Mouse (Mus musculus) small intestine, adult 2 months (tissue): ENCODE measurements around the gene Gm21860. TPM values are rescaled to one million over a fixed set of nuclear protein-coding genes. Genes with fewer than 3 reads are reported as not detected.
A peak's percentile ranks its signal among the peaks of the same experiment; 100 is the strongest.
"Not testable (repeated sequence)": the region's sequence is repeated elsewhere in the genome, so short reads cannot be mapped to it uniquely, and the experiment has no call there.

Source experiments
- H3K27ac ChIP-seq: fragments of 200-500 bp; 2 replicates; pipeline ENCODE4 v1.5.1; 2012; ENCODE audit warnings: low read depth, low read length, control low read depth, inconsistent platforms; ENCODE audit not compliant: insufficient read depth
- H3K27me3 ChIP-seq: fragments of 200-500 bp; 2 replicates; pipeline ENCODE4 v1.6.1; 2012; ENCODE audit warnings: mild to moderate bottlenecking, moderate library complexity, low read length, inconsistent platforms; ENCODE audit not compliant: control insufficient read depth, insufficient read depth
- H3K36me3 ChIP-seq: fragments of 200-500 bp; 2 replicates; pipeline ENCODE4 v1.6.1; 2012; ENCODE audit warnings: mild to moderate bottlenecking, low read length, control low read depth, inconsistent platforms; ENCODE audit not compliant: control insufficient read depth, insufficient read depth
- H3K4me1 ChIP-seq: fragments of 200-500 bp; 2 replicates; pipeline ENCODE4 v1.6.1; 2012; ENCODE audit warnings: low read length, inconsistent platforms, mixed read lengths; ENCODE audit not compliant: control insufficient read depth, insufficient read depth, insufficient read length
- H3K4me3 ChIP-seq: fragments of 200-500 bp; 2 replicates; pipeline ENCODE4 v1.5.1; 2012; ENCODE audit warnings: low read depth, mild to moderate bottlenecking, control low read depth, inconsistent platforms, low read length, moderate library complexity
- CTCF ChIP-seq: fragments of 200-500 bp; IDR thresholded peaks from 2 replicates; pipeline ENCODE4 v1.5.1; 2012; ENCODE audit warnings: low read depth, mild to moderate bottlenecking, control low read depth, inconsistent platforms, low read length, moderate library complexity, mixed read lengths; ENCODE audit not compliant: insufficient replicate concordance, insufficient read length; ENCODE audit errors: extremely low read depth
- POLR2A ChIP-seq: fragments of 200-500 bp; IDR thresholded peaks from 2 replicates; pipeline ENCODE4 v1.6.1; 2012; ENCODE audit warnings: low read depth, mild to moderate bottlenecking, control low read depth, inconsistent platforms, low read length, moderate library complexity
- WGBS: fragments of 180-500 bp; shearing (Covaris S2); methylation state at CpG from one replicate; pipeline ENCODE4 v1.1.7; 2018; 5-methylcytosine and 5-hydroxymethylcytosine counted together
- polyA plus RNA-seq: library from polyadenylated mRNA; depleted of rRNA; stranded (reverse); fragments of >200 nt; gene quantifications from 2 replicates; pipeline ENCODE4 v1.2.3, GENCODE M21; 2012; rRNA removed

Gene Gm21860
- polyA plus RNA-seq: not detected in 2 replicates

DNA sequence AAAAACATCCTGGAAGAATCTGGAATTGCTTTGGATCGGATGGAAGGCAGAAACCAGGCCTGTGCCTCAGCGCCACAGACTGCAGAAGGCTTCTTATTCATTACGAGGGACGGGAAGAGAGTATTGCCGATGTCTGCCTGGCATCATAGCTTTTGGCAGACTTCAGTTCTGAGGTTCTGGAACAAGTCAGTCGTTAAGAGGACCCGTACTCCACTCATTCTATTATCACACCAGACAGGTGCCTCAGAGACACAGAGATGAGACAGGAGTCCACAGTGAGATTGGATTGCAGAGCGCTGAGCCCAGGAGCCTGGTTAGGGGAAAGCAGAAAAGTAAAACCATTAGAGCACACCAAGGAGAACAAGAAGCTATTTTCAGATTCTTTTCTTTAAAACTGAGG, at the start of gene Gm21860:
Gm21860 (minus strand) TSS at position 101 of the 400 bp plus-strand sequence.
- not testable (repeated sequence) for H3K27ac ChIP-seq, H3K27me3 ChIP-seq, H3K4me1 ChIP-seq, H3K36me3 ChIP-seq, H3K4me3 ChIP-seq
- no CpG with 5 or more reads among the region's 8 CpGs for WGBS

GRCm38 (mm10) chrY:90784438-90784837, 29.8 kb upstream of the Gm21860 start, which contains the start of gene Gm47283:
TSS of gene Gm47283 (plus strand) at chrY:90784738.
- not testable (repeated sequence) for H3K27ac ChIP-seq, H3K36me3 ChIP-seq, H3K4me1 ChIP-seq, H3K27me3 ChIP-seq, H3K4me3 ChIP-seq
- WGBS: no CpG with 5 or more reads among the region's 48 CpGs

DNA sequence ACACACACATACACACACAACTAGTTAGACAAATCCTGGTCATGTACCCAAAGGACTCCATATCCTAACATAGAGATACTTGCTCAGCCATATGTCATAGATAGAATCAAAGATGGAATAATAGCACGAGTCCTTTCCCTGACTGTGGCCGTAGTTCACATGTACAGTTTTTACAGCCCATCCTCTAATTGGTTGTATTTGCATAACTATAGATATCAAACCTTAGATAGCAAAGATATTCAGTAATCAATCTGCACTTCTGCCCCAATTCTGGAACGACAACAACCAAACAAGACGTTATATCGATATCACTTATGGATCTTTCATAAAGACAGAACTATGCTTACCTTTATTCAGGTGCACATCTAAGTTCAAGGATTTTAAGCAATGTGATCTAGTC, 9.4 kb downstream of the Gm21860 start:
- not testable (repeated sequence) for H3K4me3 ChIP-seq, H3K4me1 ChIP-seq, H3K27me3 ChIP-seq, H3K27ac ChIP-seq, H3K36me3 ChIP-seq
- 91% methylated on average over 5 of the region's 5 CpGs for WGBS

DNA sequence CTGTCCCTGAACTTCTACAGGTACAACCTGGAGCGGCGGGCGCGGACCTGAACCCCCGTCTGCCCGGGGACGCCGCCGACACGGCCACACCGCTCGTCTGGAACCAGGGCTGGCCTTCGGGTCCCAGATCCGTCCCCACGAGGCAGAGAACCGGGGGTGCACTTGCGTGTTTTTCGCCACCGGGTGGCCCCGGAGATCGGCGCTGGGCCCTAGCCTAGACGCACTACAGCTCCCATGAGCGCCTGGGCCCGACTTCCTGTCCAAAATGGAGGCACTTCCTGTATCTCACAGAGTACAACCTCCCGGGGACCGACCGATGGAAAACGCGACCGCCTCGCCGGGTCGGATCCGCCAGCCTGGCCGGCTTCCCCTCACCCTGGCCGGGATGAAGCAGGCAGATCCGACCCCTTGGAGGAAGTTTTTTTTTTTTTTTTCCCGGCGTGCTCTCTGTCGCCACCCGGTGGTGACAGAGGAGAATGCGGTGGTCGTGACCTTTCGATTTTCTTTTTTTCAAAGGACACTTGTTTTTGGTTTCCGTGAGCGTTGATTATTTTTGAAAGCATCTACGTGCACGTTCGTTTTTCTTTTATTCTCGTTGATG, 10.1 kb downstream of the Gm21860 start:
- 72% methylated on average over 51 of the region's 51 CpGs for WGBS

DNA sequence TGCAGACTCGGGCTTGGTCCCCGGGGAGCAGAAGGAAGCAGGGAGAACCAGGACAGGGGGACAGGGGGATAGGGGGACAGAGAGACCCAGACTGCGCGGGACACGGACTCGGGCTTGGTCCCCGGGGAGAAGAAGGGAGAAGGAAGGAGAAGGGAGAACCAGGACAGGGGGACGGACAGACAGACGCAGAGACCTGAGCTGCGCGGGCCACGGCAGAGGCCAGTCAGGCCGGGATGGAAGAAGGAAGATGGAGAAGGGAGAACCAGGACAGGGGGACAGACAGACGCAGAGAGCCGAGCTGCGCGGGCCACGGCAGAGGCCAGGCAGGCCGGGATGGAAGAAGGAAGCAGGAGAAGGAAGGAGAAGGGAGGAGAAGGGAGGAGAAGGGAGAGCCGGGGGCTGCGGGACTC, 10.8 kb downstream of the Gm21860 start:
- Histone ChIP-seq H3K36me3 (peaks cover 16% of the 10 kb centered on the region), H3K27me3 (no peaks in the 10 kb centered on the region), H3K4me1 (no peaks in the 10 kb centered on the region), H3K4me3 (no peak overlapping the region), H3K27ac (no peak overlapping the region)
- TF ChIP-seq CTCF: no peak
- no peak for TF ChIP-seq POLR2A
- WGBS: 57% methylated on average over 9 of the region's 21 CpGs

More for the DNA sequence above, 10.1 kb downstream of the Gm21860 start:
- H3K27ac ChIP-seq, H3K4me1 ChIP-seq, H3K36me3 ChIP-seq, H3K27me3 ChIP-seq: not testable (repeated sequence)
- H3K4me3 ChIP-seq: peak overlapping the region; percentile 55

DNA sequence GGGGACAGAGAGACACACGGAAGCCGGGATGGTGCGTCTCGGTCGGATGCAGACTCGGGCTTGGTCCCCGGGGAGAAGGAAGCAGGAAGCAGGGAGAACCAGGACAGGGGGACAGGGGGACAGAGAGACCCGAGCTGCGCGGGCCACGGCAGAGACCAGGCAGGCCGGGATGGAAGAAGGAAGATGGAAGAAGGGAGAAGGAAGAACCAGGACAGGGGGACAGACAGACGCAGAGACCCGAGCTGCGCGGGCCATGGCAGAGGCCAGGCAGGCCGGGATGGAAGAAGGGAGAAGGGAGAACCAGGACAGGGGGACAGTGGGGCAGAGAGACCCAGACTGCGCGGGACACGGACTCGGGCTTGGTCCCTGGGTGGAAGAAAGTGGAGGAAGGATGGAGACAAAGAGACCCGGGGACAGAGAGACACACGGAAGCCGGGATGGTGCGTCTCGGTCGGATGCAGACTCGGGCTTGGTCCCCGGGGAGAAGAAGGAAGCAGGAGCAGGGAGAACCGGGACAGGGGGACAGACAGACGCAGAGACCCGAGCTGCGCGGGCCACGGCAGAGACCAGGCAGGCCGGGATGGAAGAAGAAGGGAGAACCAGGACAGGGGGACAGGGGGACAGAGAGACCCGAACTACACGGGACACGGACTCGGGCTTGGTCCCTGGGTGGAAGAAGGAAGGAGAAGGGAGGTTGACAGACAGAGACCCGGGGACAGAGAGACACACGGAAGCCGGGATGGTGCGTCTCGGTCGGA, 11.4 kb downstream of the Gm21860 start:
- H3K4me3 ChIP-seq, H3K27me3 ChIP-seq, H3K27ac ChIP-seq, H3K4me1 ChIP-seq: not testable (repeated sequence)
- H3K36me3 ChIP-seq: peaks cover 16% of the 10 kb centered on the region
- WGBS: 88% methylated on average over 40 of the region's 46 CpGs

DNA sequence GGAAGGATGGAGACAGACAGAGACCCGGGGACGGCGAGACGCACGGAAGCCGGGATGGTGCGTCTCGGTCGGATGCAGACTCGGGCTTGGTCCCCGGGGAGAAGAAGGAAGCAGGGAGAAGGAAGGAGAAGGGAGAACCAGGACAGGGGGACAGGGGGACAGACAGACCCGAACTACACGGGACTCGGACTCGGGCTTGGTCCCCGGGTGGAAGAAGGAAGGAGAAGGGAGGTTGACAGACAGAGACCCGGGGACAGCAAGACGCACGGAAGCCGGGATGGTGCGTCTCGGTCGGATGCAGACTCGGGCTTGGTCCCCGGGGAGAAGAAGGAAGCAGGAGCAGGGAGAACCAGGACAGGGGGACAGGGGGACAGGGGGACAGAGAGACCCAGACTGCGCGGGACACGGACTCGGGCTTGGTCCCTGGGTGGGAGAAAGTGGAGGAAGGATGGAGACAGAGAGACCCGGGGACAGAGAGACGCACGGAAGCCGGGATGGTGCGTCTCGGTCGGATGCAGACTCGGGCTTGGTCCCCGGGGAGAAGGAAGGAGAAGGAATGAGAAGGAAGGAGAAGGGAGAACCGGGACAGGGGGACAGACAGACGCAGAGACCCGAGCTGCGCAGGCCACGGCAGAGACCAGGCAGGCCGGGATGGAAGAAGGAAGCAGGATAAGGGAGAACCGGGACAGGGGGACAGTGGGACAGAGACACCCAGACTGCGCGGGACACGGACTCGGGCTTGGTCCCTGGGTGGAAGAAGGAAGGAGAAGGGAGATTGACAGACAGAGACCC, 12.2 kb downstream of the Gm21860 start:
- not testable (repeated sequence) for H3K27me3 ChIP-seq, H3K4me1 ChIP-seq, H3K27ac ChIP-seq, H3K4me3 ChIP-seq
- 88% methylated on average over 49 of the region's 49 CpGs for WGBS
- peaks cover 16% of the 10 kb centered on the region for H3K36me3 ChIP-seq

DNA sequence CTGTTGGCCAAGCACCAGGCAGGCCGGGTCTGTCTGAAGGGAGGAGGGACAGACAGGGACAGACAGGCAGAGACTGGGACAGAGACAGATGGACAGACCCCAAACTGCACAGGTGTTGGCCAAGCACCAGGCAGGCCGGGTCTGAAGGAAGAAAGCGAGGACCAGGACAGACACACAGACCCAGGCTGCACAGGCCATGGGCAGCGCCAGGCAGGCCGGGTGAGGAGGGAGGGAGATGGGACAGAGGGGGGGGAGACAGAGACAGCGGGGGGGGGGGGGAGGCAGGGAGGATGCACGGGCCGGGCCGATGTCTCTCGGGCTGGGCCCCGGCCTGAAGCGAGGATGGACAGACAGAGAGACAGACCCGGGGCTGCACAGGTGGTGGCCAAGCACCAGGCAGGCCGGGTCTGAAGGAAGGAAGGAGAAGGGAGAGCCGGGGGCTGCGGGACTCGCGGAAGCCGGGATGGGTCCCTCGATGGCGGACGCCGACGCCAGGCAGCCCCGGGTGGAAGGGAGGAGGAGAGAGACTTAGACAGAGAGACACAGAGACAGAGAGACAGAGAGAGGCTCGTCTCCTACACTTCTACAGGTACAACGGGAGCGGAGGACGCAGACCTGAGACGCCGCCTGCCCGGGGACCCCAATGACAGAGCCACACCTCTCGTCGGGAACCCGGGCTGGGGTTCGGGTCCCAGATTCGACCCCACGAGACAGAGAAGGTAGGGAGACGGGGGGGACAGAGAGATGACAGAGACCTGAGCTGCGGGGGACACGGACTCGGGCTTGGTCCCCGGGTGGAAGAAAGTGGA, 13.0 kb downstream of the Gm21860 start:
- WGBS: 85% methylated on average over 42 of the region's 43 CpGs
- not testable (repeated sequence) for H3K27ac ChIP-seq, H3K4me3 ChIP-seq, H3K4me1 ChIP-seq, H3K27me3 ChIP-seq
- peaks cover 16% of the 10 kb centered on the region for H3K36me3 ChIP-seq

DNA sequence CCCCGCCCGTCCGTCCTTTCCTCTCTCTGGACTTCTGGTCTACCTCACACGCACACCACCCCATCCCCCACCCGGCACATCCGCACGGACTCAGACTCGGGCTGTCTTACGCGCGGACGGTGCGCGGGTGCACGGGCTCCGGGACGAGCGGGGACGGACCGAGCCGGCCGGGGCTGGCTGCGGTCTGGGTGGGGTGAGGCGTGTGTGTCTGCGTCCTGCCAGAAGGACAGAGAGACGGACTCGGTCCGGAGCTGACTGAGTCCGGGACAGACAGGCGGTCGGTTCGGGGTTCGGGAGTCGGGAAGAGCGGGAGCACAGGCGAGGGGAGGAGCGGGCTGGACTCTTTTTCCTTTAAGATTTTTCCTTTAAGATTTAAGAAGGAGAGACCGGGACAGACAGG, 13.6 kb downstream of the Gm21860 start:
- H3K36me3 ChIP-seq: peaks cover 16% of the 10 kb centered on the region
- H3K4me1 ChIP-seq, H3K27me3 ChIP-seq, H3K4me3 ChIP-seq, H3K27ac ChIP-seq: not testable (repeated sequence)
- WGBS: 79% methylated on average over 38 of the region's 38 CpGs
